Comparison of ENCODE assay signal across 9 mouse cellular contexts in the genomic region with DNA sequence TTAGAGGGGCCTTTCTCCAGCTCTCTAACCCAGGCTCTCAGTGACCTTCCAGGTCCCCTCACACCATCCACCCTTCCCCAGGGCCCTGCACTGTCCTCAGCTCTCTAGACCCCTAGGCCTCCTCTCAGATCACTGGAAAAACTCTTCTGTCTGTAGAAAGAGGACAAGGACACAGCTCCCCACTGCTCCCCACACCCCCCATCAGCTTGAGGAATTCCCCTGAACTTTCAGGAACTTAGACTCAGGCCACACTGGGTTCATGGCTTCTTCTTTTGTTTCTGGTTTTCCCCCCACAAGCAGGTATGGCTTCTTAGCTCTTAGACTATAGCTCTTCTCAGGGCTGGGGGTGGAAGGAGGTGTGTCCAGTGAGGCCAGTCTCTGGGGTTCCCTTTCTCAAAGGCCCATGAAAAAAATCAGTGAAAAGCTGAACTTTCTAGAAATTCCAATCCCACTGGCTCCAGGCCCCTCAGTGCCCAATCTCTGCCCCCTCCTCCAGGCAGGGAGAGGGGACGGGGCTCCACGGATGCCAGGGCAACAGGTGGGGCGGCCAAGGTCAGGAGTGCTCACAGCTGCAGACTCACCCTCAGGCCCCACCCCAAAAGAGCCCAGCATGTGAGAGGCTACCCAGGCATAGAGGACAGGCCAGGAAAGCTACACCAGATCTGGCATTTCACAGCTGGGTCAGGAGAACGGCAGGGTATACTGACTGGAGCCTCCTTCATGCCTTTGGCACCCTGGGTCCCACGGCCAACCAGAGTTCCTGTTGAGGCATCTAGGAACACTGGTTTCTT. TPM values are rescaled to one million over a fixed set of nuclear protein-coding genes. Genes with fewer than 3 reads are reported as not detected.
DNase-seq lines count a peak whose midpoint lies in the region; ATAC-seq and TF ChIP-seq lines count a peak whose summit lies in the region.
"Had no signal": no experiment of that assay in that cellular context is flagged by ENCODE, and none has a peak within 500 bp of the region (broad histone marks: within the 10 kb centered on the region; RNA-seq: fewer than 3 reads in every experiment).

No protein-coding gene starts in this region.

- peaks cover 29% of the 10 kb centered on the region for H3K4me1 ChIP-seq in hindbrain, embryonic 14.5 days (replicated peaks; ENCODE audit: control insufficient read depth, insufficient read depth, low read length)
- H3K4me1 ChIP-seq in hindbrain, embryonic 12.5 days, result peaks cover 58% of the 10 kb centered on the region
- peaks cover 35% of the 10 kb centered on the region for H3K4me1 ChIP-seq in intestine, embryonic 15.5 days (replicated peaks)
- H3K4me1 ChIP-seq in stomach, postnatal 0 days (replicated peaks; ENCODE audit: control insufficient read depth, insufficient read depth), result peaks cover 6% of the 10 kb centered on the region; the same call in 1 of the 2 replicates

- 0 out of 2 replicates have a peak overlapping the region, but pooled peaks have one; percentile 4 for H3K9ac ChIP-seq in hindbrain, embryonic 14.5 days
- no peak overlapping the region for H3K9ac ChIP-seq in hindbrain, embryonic 12.5 days
- no peak overlapping the region for H3K9ac ChIP-seq in intestine, embryonic 15.5 days
- H3K9ac ChIP-seq in stomach, postnatal 0 days (ENCODE audit: low read length), result no peak overlapping the region

- DNase-seq in hindbrain, embryonic 14.5 days (ENCODE audit: low spot score), result no peak
- DNase-seq in thymus, postnatal 25 days, result peak; percentile 7
- DNase-seq in thymus, adult 18-20 months, result no peak
- DNase-seq in stomach, postnatal 0 days (ENCODE audit: low spot score), result no peak
- DNase-seq in gastrocnemius, postnatal 36 days, result no peak
- no peak for DNase-seq in left cerebral cortex, postnatal 10 days (ENCODE audit: extremely low spot score in 1 of 2, low spot score in 2 of 2)
- DNase-seq: kidney, postnatal 14 days had no signal

- no peak overlapping the region for H3K4me2 ChIP-seq in hindbrain, embryonic 14.5 days (replicated peaks)
- no peak overlapping the region for H3K4me2 ChIP-seq in hindbrain, embryonic 12.5 days (replicated peaks)
- peak overlapping the region; percentile 3; the same call in 1 of the 2 replicates for H3K4me2 ChIP-seq in intestine, embryonic 15.5 days (replicated peaks)
- H3K4me2 ChIP-seq in stomach, postnatal 0 days (replicated peaks; ENCODE audit: low read depth), result no peak overlapping the region

- intact Hi-C loops in gastrocnemius, postnatal 36 days (cut with DNase I), result no loop called here
- intact Hi-C loops in left cerebral cortex, postnatal 10 days (cut with DNase I), result no loop called here

- H3K27me3 ChIP-seq in hindbrain, embryonic 14.5 days (ENCODE audit: control insufficient read depth, insufficient read depth, low read length), result no peaks in the 10 kb centered on the region
- no peaks in the 10 kb centered on the region for H3K27me3 ChIP-seq in hindbrain, embryonic 12.5 days
- H3K27me3 ChIP-seq in intestine, embryonic 15.5 days (replicated peaks), result no peaks in the 10 kb centered on the region
- no peaks in the 10 kb centered on the region for H3K27me3 ChIP-seq in stomach, postnatal 0 days (ENCODE audit: control insufficient read depth, insufficient read depth, low read length)

- no peak for TF ChIP-seq CTCF in stomach, postnatal 0 days (IDR thresholded peaks at IDR 0.05; ENCODE audit: low read depth)

- H3K36me3 ChIP-seq in hindbrain, embryonic 14.5 days (replicated peaks; ENCODE audit: control insufficient read depth, insufficient read depth), result no peaks in the 10 kb centered on the region
- no peaks in the 10 kb centered on the region for H3K36me3 ChIP-seq in hindbrain, embryonic 12.5 days
- no peaks in the 10 kb centered on the region for H3K36me3 ChIP-seq in intestine, embryonic 15.5 days
- H3K36me3 ChIP-seq in stomach, postnatal 0 days (ENCODE audit: control insufficient read depth, insufficient read depth, low read length), result no peaks in the 10 kb centered on the region

- H3K9me3 ChIP-seq in hindbrain, embryonic 14.5 days (ENCODE audit: control insufficient read depth, low read length), result no peaks in the 10 kb centered on the region
- H3K9me3 ChIP-seq in hindbrain, embryonic 12.5 days (replicated peaks), result no peaks in the 10 kb centered on the region
- no peaks in the 10 kb centered on the region for H3K9me3 ChIP-seq in intestine, embryonic 15.5 days
- no peaks in the 10 kb centered on the region for H3K9me3 ChIP-seq in stomach, postnatal 0 days (ENCODE audit: control insufficient read depth, low read length)

- H3K4me3 ChIP-seq in hindbrain, embryonic 14.5 days (replicated peaks; ENCODE audit: low read length), result no peak overlapping the region
- no peak overlapping the region for H3K4me3 ChIP-seq in hindbrain, embryonic 12.5 days
- no peak overlapping the region for H3K4me3 ChIP-seq in intestine, embryonic 15.5 days (replicated peaks)
- no peak overlapping the region for H3K4me3 ChIP-seq in stomach, postnatal 0 days (ENCODE audit: low read depth, low read length)

- 54% methylated on average over 5 of the region's 5 CpGs for WGBS in hindbrain, embryonic 14.5 days
- 42% methylated on average over 5 of the region's 5 CpGs for WGBS in hindbrain, embryonic 12.5 days
- WGBS in intestine, embryonic 15.5 days, result 43% methylated on average over 5 of the region's 5 CpGs
- WGBS in stomach, postnatal 0 days, result 63% methylated on average over 5 of the region's 5 CpGs

- ATAC-seq in hindbrain, embryonic 14.5 days (ENCODE audit: low FRiP score), result no peak
- no peak for ATAC-seq in hindbrain, embryonic 12.5 days (ENCODE audit: low FRiP score)
- peak; percentile 58; the same call in 1 of the 2 replicates for ATAC-seq in intestine, embryonic 15.5 days
- peak; percentile 47 for ATAC-seq in stomach, postnatal 0 days (ENCODE audit: low FRiP score, low TSS enrichment)

- H3K27ac ChIP-seq in hindbrain, embryonic 14.5 days, result no peak overlapping the region
- H3K27ac ChIP-seq in hindbrain, embryonic 12.5 days, result no peak overlapping the region
- peak overlapping the region; percentile 20 for H3K27ac ChIP-seq in intestine, embryonic 15.5 days
- H3K27ac ChIP-seq in stomach, postnatal 0 days (replicated peaks), result 0 out of 2 replicates have a peak overlapping the region, but pooled peaks have one; percentile 13

- TF ChIP-seq EP300 in stomach, postnatal 0 days (optimal IDR thresholded peaks at IDR 0.05), result no peak

RNA-seq across cellular contexts. Expression of a gene that starts 21.5 kb away (rescaled TPM):
- polyA plus RNA-seq in hindbrain, embryonic 14.5 days (2014; fragmentation: Nextera tagmentation; extraction: Ambion mirVana), result 15.0 and 16.0 TPM in 2 replicates
- 23.0 and 23.6 TPM in 2 replicates for polyA plus RNA-seq in hindbrain, embryonic 12.5 days (2016; fragmentation: Nextera tagmentation; extraction: Ambion mirVana)
- polyA plus RNA-seq in intestine, embryonic 15.5 days (2015; fragmentation: Nextera tagmentation; extraction: Ambion mirVana), result 5.4 and 6.1 TPM in 2 replicates
- polyA plus RNA-seq in stomach, postnatal 0 days (2015; fragmentation: Nextera tagmentation; extraction: Ambion mirVana), result 2.7 and 2.9 TPM in 2 replicates
- 1 to 10 TPM; 3.1 to 3.9 TPM for total RNA-seq in gastrocnemius, postnatal 36 days (2021)
- total RNA-seq in left cerebral cortex, postnatal 10 days (2021), result 10 to 100 TPM; 26.1 to 29.0 TPM

RNA-seq across cellular contexts. Expression of a gene that starts 36.8 kb away (rescaled TPM):
- 43.8 and 45.9 TPM in 2 replicates for polyA plus RNA-seq in hindbrain, embryonic 14.5 days (2014; fragmentation: Nextera tagmentation; extraction: Ambion mirVana)
- 18.9 and 19.3 TPM in 2 replicates for polyA plus RNA-seq in hindbrain, embryonic 12.5 days (2016; fragmentation: Nextera tagmentation; extraction: Ambion mirVana)
- polyA plus RNA-seq in intestine, embryonic 15.5 days (2015; fragmentation: Nextera tagmentation; extraction: Ambion mirVana), result 4.8 and 6.1 TPM in 2 replicates
- 2.8 and 3.4 TPM in 2 replicates for polyA plus RNA-seq in stomach, postnatal 0 days (2015; fragmentation: Nextera tagmentation; extraction: Ambion mirVana)
- total RNA-seq in gastrocnemius, postnatal 36 days (2021), result 1 to 10 TPM; 1.0 TPM
- 10 to 100 TPM; 27.9 to 29.1 TPM for total RNA-seq in left cerebral cortex, postnatal 10 days (2021)

Comparison
In these comparisons a context has a peak if more than half of its experiments do, and no peak if none do; other contexts are left out.
1. ATAC-seq: peak in intestine, embryonic 15.5 days (single experiment) and stomach, postnatal 0 days (single experiment); none in hindbrain, embryonic 14.5 days (single experiment) and hindbrain, embryonic 12.5 days (single experiment).
2. H3K27ac ChIP-seq: peak in intestine, embryonic 15.5 days (single experiment) and stomach, postnatal 0 days (single experiment); none in hindbrain, embryonic 14.5 days (single experiment) and hindbrain, embryonic 12.5 days (single experiment).